Mouse (Mus musculus): ENCODE results near the gene Casc4.

DNA sequence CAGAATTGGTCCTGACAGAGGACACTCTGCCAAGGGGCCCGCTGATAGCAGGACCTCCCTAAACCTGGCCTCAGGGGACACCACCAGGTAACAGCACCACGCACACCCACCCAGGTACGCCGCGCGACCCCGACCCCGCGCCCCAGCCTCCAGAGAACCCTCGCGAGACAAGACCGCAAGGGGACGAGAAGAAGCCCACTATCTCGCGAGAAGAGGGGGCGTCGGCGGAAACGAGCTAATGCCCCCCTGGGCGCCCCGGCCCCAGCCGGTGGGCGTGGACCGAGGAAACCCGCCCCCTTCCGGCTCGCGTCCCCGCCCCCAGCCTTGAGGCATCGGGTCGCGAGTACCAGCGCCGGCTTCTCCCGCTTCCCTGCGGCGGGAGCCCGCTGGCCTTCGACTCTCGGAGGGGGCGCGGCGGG lies at the start of gene Casc4:
- TF ChIP-seq POLR2A (IDR thresholded peaks at IDR 0.05; ENCODE audit: borderline replicate concordance, extremely low read depth, low read depth, low read length), result peak; percentile 43; the same call in 1 of the 2 replicates
- no peak for TF ChIP-seq CTCF (IDR thresholded peaks at IDR 0.05; ENCODE audit: insufficient read depth, low read length)

Measured in lung, adult 2 months (tissue).